Mouse (Mus musculus) CD4-positive, CD25-positive, alpha-beta regulatory T cell, adult 2 months (primary cell): ENCODE results near the gene Mdh1.

Source experiments
- DNase-seq: peaks from one replicate; pipeline ENCODE4 v3.0.0-alpha.2; 2012; ENCODE audit warnings: low read depth, low spot score

Mdh1 gene

DNA sequence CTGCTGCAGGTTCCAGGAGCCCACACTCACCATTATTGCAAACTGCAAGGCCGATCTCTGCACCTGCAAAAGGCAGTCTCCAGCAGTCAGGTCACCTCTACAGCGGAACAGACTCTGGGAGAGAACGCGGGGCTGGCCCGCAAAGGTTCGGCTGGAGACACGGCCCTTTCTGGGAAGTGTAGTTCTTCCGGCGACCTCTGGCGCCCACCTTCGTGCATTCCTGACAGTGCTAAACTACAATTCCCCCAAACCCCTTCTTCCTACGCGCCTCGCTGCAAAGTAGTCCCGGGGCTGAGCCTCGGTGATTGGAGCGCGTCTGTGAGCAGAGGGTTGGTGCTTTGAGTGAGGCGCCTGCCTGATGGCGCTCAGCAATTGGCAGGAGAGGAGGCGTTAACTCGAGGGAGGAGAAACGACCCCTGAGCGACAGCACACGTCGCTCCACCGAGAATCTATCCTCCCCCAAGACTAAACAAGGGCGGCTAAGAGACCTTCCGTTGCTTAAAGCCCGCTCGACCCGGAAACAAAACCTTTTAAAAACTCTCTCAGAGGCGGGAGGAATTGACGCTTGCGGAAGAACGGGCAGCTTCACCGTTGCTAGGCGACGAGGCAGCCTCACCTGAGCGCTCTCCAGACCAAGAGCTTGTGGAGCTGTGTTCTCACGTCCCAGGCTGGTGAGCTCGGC, at the start of gene Mdh1, which contains the start of gene Wdpcp:
Mdh1 (minus strand) TSS at position 668 of the 682 bp plus-strand sequence.
Wdpcp (plus strand) TSS at position 536 of the 682 bp plus-strand sequence.
- peak; percentile 98 for DNase-seq

GRCm38 (mm10) chr11:21615915-21616314, 43.7 kb upstream of the Mdh1 start:
- DNase-seq: no peak

DNA sequence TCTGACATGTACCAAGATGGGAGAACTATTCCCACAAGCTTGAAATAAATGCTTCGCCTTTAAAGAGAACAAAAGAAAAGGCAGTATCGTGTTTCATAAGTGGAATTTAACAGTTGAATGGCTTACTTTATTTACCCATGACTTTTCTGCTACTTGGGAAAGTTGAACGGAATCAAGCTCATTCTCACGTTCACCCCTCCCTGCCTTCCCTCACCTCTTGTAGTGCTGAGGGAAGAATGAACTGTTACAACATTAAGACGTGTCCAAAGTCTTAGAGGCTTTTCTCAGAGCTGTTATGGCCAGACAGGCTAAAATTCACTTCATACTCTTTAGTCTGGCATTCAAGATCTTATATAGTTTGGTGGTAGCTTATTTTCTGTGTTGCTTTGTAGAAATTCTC, 30.3 kb upstream of the Mdh1 start:
- no peak for DNase-seq

GRCm38 (mm10) chr11:21583286-21583685, 11.1 kb upstream of the Mdh1 start:
- DNase-seq: no peak

DNA sequence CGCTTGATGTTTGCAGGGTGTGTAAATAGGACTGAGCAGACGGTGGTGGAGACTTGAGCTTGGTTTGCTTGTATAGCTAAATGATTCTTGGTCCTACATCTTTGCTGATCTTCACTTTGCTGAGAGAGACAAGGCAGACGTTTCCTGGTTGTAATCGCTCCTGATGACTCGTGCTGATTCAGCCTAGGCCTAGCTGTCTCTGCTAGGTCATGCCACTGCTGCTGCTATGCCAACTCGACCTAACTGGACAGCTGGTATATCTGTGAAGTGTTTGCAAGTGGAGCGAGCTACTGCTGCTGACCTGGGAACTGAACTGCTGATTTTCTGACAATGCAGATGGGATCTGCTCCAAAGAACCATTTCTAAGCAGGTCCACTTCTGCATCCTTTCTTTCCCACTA, 9.3 kb upstream of the Mdh1 start:
- no peak for DNase-seq

GRCm38 (mm10) chr11:21570973-21571372, 1.2 kb downstream of the Mdh1 start:
- DNase-seq: peak; percentile 80

DNA sequence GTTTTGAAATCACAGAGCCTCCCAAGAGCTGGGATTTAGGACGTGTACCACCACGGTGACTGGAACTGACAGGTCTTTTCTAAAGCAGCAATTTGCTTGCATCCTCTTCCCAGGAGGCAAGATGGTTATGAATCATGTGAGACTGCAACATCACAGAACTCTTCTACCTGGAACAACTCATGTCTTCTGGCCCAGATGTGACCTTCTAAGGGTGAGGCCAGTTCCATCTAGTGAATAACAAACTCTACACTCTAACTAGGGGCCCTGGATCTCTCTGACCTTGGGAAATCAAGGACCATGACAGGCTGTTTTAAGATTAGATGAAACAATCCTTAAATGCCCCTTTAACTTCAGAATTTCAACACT, 2.1 kb downstream of the Mdh1 start:
- no peak for DNase-seq

DNA sequence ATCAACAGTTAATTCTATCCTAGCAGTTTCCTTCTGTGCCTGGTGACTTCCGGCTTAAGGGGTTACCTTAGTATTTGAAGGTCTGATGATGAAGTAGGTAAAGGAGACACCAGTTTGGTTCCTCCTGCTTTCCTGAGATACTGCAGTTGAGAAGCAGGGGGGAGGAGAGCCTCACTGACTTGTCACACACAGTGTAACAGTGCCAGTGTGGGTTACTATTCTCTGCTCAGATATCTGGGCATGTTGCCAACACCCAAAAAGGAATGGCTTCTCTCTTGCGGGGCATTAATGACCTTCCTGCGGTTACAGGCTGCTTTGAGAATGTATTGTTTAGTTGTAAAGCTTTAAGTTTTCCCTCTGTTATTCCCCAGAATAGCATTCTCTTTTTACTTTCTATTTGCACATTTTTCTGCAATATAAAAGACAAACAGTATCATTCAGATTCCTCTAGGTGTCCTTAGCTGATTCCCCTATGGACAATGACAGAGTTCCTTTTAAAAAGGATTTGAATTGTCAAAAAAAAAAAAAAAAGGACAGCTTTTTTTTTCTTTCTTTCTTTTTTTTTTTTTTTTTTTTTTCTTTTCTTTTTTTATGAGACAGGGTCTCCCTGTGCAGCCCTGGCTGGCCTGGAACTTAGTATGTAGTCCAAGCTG, 2.6 kb downstream of the Mdh1 start:
- DNase-seq: peak; percentile 62

DNA sequence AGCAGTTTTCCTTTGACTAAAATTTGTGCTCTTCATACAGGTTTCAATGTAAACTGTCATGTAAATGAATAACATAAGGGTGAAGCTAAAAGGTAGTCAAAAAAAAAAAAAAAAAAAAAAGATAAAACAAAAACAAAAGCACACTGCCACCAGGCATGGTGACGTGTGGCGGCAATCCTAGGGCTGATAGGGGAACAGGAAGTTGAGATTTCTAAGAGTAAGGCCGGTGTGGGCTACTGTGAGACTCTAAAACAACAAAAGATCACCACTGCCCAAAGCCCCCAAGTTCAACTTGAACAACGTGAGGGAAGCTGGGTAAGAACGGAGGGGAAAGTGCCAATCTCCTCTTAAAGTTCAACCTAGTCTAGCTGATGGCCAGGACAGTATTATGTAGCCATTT, 3.2 kb downstream of the Mdh1 start:
- peak; percentile 70 for DNase-seq

- DNase-seq: no peak
Measured at GRCm38 (mm10) chr11:21567733-21568132, 4.4 kb downstream of the Mdh1 start.

DNA sequence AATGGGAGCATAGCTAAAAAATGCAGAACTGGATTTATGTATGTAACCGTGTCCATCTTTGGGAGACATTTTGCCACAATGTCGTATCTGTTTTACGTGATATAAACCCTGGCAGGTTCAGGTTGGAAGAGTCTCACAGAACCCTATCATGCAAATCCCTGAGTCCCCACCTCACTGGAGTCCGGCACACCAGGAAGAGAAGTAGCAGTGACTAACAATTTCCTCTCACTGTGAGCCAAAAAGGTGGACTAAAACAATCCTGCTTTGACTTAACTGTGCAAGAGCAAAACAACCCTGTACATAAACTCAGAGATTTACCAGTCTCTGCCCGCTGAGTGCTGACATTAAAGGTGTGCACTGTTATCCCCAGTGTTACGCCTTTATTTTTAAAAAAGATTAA, 5.2 kb downstream of the Mdh1 start:
- DNase-seq: no peak

- no peak for DNase-seq
Measured at GRCm38 (mm10) chr11:21564681-21565405, 7.3 kb downstream of the Mdh1 start.

- no peak for DNase-seq
Measured at GRCm38 (mm10) chr11:21563617-21564325, 8.4 kb downstream of the Mdh1 start.

DNA sequence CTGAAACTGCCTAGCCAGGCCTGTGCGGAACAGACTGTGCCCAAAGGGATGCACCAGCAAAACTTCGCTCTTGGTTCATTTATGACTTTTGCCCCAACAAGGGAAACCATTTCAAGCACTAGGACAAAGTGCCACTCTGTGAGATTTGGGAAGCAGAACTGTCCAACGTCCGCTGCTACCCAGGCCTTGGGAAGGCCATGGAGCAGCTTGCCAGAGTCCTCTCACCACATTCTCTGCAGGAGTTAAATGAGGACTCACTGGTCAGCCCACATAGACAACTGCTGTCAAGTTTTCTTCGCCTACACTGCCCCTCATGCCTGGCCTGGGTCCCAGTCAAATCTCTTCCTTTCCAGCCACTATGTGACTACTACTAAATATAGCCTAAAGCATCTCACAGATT, 10.8 kb downstream of the Mdh1 start:
- no peak for DNase-seq

GRCm38 (mm10) chr11:21559727-21560126, 12.4 kb downstream of the Mdh1 start:
- no peak for DNase-seq

DNA sequence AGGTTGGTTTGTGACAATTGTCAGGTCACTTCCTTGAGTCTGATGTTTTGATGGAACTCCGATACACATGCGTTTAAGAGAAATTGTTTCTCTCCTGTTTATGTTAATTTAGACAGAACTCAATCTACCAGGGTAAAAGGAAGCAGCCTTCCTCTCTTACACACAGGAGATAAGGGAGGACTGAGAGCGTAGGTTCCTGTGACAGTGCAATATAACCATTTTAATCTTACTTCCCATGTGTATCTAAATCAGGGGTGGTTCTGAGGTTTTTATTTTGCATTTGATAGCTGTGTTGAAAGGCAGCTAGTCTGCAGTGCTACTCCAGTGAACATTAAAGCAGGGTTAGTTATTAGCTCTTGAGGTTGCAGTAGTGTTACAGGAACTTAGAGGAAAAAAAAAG, 20.1 kb downstream of the Mdh1 start:
- DNase-seq: no peak

GRCm38 (mm10) chr11:21550222-21551173, 21.7 kb downstream of the Mdh1 start:
- no peak for DNase-seq

DNA sequence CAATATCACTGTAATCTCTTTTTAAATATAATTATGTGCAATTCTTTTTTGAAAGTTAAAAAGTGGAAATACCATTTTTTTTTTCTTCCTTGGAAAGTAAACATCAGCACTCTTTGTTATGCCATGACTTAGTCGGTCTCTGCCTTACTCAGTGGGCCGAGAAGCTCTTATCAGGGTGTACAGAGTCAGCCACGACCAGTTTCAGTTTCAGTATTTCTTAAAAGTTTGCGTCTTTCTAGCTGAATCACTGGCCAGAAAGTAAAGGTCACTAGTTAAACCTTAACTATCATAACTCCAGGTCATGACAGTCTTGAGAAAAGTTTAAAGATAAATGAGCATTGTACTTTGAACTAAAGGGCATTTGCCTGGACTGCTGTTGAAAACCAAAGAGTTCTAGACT, 22.4 kb downstream of the Mdh1 start:
- peak; percentile 53 for DNase-seq

GRCm38 (mm10) chr11:21549052-21549451, 23.1 kb downstream of the Mdh1 start:
- peak; percentile 61 for DNase-seq

DNA sequence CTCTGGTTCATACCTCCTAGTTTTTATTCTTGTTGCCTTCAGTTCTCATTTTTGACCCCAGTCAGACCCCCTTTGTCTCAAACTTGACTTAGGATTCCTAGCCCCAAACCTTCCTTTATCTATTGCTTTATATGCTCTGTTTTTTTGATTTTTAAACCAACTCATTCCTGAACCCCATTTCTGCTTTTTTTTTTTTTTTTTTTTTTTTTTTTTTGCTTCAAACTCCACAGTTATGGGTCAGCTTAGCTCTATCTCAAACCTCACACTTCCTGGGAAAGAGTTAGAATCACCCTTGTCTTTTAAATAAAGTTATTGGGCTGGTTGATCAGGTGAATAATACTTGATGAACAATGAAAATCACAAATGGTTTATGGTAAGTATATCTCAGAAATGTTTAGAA, 24.6 kb downstream of the Mdh1 start:
- DNase-seq: no peak

DNA sequence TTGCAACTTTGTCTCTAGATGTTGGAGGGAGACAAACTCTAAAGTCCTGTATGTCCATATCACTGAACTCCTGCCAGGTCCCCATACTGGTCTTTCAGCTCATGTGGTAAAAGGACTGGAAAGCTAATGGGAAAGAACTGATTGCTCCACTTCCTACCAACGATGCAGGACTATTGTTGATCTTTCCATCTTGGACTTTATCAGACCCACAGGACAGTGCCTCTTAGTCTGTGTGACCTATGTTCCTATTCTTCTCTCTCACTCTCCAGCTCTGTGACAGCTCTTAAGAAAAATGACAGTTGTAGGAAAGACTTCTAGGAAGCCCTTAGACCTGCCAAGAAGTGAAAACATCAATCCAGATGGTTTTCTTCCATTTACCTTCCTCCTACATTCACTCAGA, 25.5 kb downstream of the Mdh1 start:
- DNase-seq: no peak
